Mouse (Mus musculus): ENCODE measurements at regions not wholly inside any gene's neighbourhood (a gene's known extent, or its start where the extent isn't known, plus 50 kb on each side); places are given as distances from the start of the nearest gene placed in this dataset.

DNA sequence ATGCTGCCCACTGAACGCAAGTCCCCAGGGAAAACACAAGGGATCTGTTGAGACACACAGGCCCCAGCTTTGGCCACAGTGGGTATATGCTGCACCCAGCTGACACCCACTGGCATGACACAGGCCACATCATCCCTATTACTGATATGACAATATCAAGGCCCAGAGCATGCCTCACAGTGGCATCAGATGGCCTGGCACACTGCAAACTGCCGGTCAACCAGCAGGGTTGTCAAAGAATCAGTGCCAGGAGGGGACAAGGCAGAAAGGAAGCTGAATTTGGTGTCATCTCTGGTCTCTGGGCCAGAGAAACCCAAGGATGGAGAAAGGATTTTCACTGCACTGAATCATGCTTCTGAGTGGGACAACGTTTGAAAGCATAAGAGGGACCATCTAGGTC, 266.7 kb downstream of the Mroh4 start:
- TF ChIP-seq CTCF (IDR thresholded peaks at IDR 0.05; ENCODE audit: insufficient read depth, low read length), result no peak
- TF ChIP-seq POLR2A (IDR thresholded peaks at IDR 0.05; ENCODE audit: borderline replicate concordance, extremely low read depth, low read depth, low read length), result no peak
